Mouse (Mus musculus): ENCODE data around the gene Slc35f5.

The Slc35f5 gene

DNA sequence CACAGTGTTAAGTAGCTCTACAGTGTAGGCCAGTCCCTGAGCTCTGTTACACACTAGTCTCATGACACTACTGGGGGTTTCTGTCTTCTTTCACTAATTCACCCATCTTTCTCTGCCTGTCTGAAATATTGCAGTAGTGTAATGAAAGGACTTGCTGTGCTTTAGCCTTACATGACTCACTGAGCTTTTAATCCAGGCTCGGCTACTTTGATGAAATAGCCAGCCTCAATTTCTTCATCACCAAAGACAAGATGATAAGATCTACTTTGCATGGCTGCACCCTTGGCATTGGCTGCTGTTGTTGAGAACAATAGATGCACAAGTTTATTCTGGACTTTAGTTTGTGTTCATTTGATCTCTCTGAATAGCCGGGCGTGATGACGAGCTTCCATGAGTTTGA is 7.7 kb downstream of the Slc35f5 start:
- in situ Hi-C loops (cut with MboI, MseI) = loop anchor here (10.0 to 25.0 kb wide), 3 partner anchors 133 to 1169 kb away; partner anchors contain the start of gene Actr3

DNA sequence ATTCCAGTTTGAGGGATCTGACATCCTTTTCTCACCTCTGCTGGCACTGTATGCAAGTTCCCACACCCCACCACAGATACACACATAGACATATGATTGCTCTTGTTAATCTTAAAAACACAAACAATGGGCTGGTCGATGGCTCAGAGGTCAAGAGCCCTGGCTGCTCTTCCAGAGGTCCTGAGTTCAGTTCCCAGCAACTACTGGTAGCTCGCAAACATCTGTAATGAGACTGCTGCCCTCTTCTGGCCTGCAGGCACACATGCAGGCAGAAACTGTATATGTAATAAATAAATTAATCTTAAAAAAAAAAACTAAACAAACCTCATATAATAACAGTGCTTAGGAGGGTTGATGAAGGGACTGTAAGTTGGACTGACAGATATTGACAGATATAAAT is 13.8 kb downstream of the Slc35f5 start:
- in situ Hi-C loops (cut with MboI, MseI) = loop anchor here (25.0 kb wide), 1 partner anchor 1163 kb away; no protein-coding TSS in a partner anchor

DNA sequence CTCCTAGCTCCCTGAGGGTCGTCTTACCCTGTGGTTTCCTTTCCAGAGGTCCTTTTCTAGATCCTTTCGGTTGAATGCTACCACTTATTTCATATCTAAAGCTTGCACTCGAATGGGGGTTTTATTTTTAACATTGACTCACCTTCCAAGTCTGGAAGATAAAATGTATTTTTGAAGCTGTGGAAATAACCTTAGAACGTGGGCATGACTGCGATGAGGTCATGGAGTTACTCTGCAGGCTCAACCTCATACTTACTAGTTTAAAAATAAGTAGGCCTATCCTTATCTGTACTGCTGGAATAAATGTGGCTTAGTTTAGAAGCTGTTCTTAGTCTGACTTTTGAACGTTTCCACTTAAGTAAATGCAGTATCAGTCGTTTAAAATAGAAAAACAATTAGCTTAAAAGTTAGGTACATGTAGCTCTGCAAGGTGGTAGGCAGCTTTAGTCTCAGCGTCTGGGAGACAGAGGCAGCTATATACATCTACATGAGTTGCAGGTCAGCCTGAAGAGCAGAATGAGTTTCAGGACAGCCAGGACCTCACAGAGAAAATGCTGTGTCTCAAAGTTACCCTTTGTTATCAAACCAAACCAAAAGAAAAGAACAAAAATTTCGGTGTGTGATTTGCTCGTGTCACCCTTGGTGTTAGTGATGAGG is 15.2 kb downstream of the Slc35f5 start:
- in situ Hi-C loops (cut with MboI, MseI) = no loop called here

DNA sequence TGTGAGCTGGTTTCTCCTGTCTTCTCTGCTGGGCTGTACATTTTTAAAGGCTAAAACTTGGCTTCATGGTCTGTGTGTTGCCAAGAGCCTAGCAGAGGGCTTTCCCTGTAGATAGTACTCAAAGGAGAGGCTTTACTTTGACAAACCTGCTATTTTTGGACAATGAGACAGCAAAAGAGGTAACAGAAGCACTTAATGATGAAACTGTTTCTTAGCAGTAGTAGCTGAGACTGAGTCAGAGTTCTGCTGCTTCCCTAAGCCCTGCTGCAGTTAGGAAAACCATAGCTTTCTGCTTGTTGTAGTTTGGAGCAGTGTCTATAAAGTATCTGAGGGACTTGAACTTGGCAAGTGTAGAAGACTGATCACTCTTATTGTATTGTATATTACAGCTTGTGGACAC is 16.6 kb downstream of the Slc35f5 start:
- in situ Hi-C loops (cut with MboI, MseI) = no loop called here

DNA sequence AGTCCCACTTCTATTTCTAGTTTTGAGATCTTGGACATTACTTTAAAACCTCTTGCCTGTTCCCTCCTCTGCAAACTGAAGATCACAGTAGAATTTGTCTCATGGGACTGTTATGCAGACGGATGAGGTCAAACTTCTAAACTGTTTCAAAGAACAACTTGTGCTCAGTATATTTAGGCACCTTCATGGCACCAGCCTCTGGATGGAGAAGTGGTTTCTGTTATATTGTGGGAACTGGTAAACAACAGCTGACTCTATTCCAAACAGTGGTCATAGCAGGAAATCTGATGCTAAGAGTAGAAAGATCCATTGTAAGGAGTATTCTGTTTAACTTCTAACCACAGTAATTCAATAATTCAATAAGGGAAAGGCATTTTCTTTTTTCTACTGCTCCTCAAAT is 17.7 kb downstream of the Slc35f5 start:
- in situ Hi-C loops (cut with MboI, MseI) = no loop called here

DNA sequence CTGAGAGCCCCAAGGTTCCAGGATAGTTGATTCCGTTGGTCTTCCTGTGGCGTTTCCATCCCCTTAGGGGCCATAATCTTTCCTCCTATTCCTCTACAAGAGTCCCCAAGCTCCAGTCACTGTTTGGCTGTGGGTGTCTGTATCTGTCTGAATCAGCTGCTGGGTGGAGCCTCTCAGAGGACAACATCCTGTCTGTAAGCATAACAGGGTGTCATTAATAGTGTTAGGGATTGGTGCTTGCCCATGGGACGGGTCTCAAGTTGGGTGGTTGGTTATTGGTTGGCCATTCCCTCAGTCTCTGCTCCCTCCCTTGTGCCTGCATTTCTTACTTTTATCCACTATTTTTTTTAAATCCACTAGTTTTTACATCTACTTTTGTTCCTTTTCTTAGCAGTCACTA is 20.7 kb downstream of the Slc35f5 start:
- in situ Hi-C loops (cut with MboI, MseI) = no loop called here

DNA sequence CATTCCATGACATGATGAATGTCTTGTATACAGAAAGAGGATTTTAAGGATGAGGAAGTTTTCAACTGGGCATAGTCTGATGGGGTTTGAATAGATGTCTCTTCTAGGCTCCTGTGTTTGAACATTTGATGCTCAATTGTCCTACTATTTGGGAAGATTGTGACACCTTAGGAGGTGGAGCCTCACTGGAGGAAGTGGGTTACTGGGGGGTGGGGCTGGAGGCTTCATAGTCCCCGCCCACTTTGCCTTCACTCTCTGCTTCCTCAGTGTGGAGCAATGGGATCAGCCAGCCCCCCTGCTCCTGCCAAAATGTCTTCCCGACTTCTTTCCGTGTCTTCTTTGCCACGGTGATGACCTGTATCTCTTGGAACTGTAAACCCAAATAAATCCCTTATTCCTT is 43.2 kb downstream of the Slc35f5 start:
- in situ Hi-C loops (cut with MboI, MseI) = loop anchor here (25.0 kb wide), 2 partner anchors 784 to 1334 kb away; no protein-coding TSS in a partner anchor

DNA sequence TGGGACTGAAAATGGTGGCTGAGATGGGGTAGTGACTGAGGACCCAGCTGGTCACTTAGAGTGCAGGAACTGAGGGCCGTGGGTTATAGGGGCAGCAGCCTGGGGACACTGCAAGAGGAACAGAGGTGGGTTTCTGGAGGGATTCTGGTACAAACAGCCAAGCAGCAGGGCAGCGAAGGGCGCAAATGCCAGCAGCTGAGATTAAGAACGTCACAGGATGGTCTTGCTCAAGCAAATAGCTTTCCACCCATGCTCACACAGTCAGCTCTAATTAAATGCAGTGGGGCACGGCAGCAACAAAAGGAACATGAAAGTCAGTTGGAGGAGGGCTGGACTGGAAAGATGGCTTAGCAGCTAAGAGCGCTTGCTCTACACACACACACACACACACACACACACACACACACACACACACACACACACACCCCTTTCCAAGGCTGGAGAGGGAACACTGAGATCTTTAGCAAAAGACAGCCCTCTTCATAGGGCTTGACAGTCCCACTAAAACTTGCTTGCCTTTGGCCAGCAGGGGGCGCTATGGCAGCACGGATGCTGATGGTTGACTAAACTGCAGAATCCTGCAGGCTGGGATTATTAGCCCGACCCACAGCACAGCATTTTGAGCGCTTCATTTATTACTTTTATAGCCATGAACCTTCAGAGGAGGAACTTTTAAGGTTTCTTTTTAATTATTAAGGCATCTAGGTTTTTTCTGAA is 46.9 kb downstream of the Slc35f5 start:
- in situ Hi-C loops (cut with MboI, MseI) = loop anchor here (25.0 kb wide), 2 partner anchors 780 to 1330 kb away; no protein-coding TSS in a partner anchor

DNA sequence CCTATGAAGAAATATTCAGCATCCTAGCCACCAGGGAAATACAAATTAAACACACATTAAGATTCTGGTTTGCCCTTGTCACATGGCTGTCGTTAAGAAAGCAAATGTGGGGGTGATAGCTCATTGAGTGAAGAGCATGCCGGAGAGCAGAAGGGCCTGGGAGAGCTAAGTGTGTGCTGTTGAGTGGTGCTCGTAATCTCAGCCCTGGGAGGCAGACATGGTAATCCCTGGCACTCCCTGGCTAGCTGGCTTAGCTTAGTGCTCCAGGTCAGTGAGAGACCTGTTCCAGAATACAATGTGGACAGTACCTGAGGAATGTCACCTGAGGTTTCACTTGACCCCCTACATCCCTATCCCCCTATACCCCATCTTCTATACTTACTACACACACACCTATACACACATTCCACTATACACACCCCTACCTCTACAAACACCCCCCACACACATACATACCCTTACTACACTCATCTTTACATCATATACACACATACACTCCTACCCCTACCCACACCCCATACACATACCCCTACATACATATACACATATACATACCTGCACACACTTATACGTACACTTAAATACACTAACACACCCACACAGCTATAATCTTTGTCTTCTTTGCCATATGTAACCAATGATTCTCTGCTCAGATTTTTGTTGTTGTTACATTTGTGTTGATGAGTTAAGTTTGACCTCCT is 64.1 kb downstream of the Slc35f5 start:
- in situ Hi-C loops (cut with MboI, MseI) = loop anchor here (25.0 kb wide), 2 partner anchors 763 to 1313 kb away; no protein-coding TSS in a partner anchor

DNA sequence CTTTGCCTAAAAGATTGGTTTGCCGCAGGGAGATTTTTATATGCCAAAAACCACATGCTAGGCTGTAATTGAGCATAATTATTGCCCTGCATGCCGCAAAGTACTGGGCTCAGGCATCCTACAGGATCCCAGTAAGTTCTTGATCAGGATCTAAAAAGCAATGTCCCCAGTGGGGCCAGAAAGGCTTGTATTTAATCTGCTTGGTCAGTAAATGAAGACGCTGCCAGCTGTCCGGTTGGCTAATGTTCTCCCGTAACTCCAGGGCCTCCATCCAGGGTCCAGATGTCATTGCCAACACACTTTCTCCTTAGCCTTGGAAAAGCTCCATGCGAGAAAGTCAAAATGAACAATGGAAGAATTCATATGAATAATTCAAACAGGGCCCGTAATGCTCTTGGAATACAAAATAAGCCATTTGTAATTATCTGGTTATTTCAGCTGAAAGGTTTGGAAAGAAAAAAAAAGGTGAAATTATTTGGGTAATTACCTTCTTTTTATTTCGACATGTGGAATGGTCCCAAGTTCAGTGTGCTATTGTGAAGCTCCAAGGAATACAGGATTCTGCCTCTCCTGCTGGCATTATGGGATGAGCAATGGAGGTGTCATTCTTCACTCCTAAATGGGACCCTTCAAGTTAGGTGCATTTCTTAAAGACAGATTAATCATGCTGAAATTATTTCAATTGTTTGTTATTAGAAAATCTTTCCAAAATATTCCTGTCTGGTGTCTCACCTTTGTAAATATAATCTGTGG is 79.3 kb downstream of the Slc35f5 start:
- in situ Hi-C loops (cut with MboI, MseI) = no loop called here

DNA sequence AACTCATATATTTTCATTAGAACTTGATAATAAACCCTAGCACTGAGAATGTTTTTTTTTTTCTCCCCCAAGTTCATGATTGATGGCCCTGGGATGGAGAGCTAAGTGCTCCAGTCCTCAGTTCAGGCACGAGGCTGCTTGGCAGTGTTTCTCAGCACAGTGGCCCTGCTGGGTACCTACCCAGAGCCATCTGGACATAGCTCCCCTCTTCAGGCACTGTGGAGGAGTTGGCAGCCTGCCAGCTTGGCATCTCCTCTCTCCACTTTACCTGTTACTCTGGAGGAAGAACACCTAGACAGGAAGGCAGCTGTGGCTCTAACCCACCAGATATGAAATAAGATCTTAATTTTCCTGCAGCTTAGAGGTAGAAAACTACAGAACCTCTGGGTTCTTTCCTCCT is 83.2 kb downstream of the Slc35f5 start:
- in situ Hi-C loops (cut with MboI, MseI) = no loop called here

Measured in T-helper 2 cell (primary cell).